Mouse (Mus musculus) heart, adult 2 months (tissue): ENCODE data around the gene Sult6b1.

Experiments used
- CTCF ChIP-seq: fragments of 200-600 bp; IDR thresholded peaks from 2 replicates; pipeline ENCODE4 v1.8.1; 2022; ENCODE audit warnings: antibody characterized with exemption, mild to moderate bottlenecking, moderate library complexity
- POLR2A ChIP-seq: fragments of 200-500 bp; IDR thresholded peaks from 2 replicates; pipeline ENCODE4 v1.6.1; 2011; ENCODE audit warnings: mild to moderate bottlenecking, low read depth, low read length, control low read depth; ENCODE audit not compliant: insufficient read depth

GRCm38 (mm10) chr17:78842271-78842928 lies 64.4 kb downstream of the Sult6b1 start:
- TF ChIP-seq CTCF (no peak), POLR2A (no peak)
